Mouse (Mus musculus): ENCODE measurements at regions not wholly inside any gene's neighbourhood (a gene's known extent, or its start where the extent isn't known, plus 50 kb on each side); places are given as distances from the start of the nearest gene placed in this dataset.

- WGBS: 59% methylated on average over 9 of the region's 9 CpGs
- no peaks in the 10 kb centered on the region for H3K4me1 ChIP-seq (ENCODE audit: control insufficient read depth, insufficient read depth, low read length)
- no peak for DNase-seq
- no peak overlapping the region for H3K27ac ChIP-seq (ENCODE audit: insufficient read depth, low read length)
- H3K27me3 ChIP-seq (ENCODE audit: control insufficient read depth, insufficient read depth, low read length): no peaks in the 10 kb centered on the region
- TF ChIP-seq POLR2A (IDR thresholded peaks at IDR 0.05; ENCODE audit: borderline replicate concordance, insufficient read depth, low read length) (no peak), CTCF (IDR thresholded peaks at IDR 0.05; ENCODE audit: borderline replicate concordance, insufficient read depth, low read depth, low read length) (no peak)
- no peak overlapping the region for H3K4me3 ChIP-seq (replicated peaks; ENCODE audit: insufficient read depth, low read depth, low read length)
Measured at GRCm38 (mm10) chr13:63701199-63702175, 113.6 kb upstream of the Ercc6l2 start.

DNA sequence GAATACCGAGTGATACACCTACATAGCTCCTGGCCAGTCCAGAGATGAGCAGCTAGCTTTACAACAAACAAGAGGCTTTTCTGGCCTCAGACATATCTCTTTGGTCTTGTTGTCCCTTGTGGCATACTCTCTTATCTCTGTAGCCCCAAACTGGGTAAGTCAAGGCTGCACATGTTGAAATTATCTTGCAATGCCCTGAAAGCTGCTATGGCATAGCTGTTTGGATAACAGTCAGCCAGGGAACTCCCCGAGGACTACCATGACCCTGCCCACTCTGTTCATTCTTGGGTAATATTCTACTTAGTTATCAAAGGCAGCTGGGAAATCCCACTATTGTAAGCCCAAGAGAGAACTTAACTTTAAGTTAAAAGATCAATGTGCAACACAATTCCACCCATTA is 106.5 kb upstream of the Ercc6l2 start:
- 89% methylated on average over 2 of the region's 2 CpGs for WGBS
- H3K27me3 ChIP-seq (ENCODE audit: control insufficient read depth, insufficient read depth, low read length): no peaks in the 10 kb centered on the region
- H3K4me3 ChIP-seq (replicated peaks; ENCODE audit: insufficient read depth, low read depth, low read length): no peak overlapping the region
- H3K27ac ChIP-seq (ENCODE audit: insufficient read depth, low read length): no peak overlapping the region
- H3K4me1 ChIP-seq (ENCODE audit: control insufficient read depth, insufficient read depth, low read length): no peaks in the 10 kb centered on the region
- TF ChIP-seq CTCF (IDR thresholded peaks at IDR 0.05; ENCODE audit: borderline replicate concordance, insufficient read depth, low read depth, low read length) (no peak), POLR2A (IDR thresholded peaks at IDR 0.05; ENCODE audit: borderline replicate concordance, insufficient read depth, low read length) (no peak)
- DNase-seq: no peak

DNA sequence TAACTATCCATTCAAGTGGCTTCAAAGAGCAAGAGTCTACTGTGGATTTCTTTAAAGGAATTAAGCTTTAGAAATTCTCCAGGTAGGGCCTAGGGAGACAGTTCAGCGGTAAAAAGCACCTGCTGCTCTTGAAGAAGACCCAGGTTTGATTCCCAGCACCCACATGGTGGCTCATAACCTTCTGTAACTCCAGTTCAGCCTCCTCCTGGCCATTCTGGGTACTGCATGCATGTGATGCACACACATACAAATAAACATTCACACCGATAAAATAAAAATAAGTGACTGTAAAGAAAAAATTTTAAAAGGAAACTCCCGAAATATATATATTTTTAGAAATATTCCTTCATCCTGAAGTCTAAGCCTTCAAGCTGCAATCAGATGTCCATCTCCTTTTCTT is 101.9 kb upstream of the Ercc6l2 start:
- H3K27ac ChIP-seq (ENCODE audit: insufficient read depth, low read length): no peak overlapping the region
- H3K27me3 ChIP-seq (ENCODE audit: control insufficient read depth, insufficient read depth, low read length): no peaks in the 10 kb centered on the region
- DNase-seq: no peak
- TF ChIP-seq POLR2A (IDR thresholded peaks at IDR 0.05; ENCODE audit: borderline replicate concordance, insufficient read depth, low read length) (no peak), CTCF (IDR thresholded peaks at IDR 0.05; ENCODE audit: borderline replicate concordance, insufficient read depth, low read depth, low read length) (no peak)
- H3K4me3 ChIP-seq (replicated peaks; ENCODE audit: insufficient read depth, low read depth, low read length): no peak overlapping the region
- 94% methylated on average over 3 of the region's 3 CpGs for WGBS
- H3K4me1 ChIP-seq (ENCODE audit: control insufficient read depth, insufficient read depth, low read length): no peaks in the 10 kb centered on the region

DNA sequence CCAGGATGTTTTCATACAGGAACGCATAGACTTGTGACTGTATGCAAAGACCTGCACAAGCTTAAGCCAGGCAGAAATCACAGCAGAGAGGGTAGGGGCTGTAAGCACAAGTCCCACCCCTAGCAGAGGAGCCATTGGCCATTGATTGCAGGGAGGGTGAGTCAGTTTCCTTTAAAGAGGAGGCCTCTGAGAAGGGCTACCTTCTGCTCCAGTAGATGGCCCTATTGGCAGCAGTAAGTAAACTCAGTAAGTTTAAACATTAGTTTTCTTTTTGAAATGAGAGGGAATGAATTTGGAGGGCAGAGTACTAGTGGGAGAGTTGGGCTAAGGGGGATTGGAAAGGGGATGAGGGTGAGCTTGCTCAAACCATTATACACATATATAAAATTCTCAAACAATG is 98.5 kb upstream of the Ercc6l2 start:
- TF ChIP-seq POLR2A (IDR thresholded peaks at IDR 0.05; ENCODE audit: borderline replicate concordance, insufficient read depth, low read length) (no peak), CTCF (IDR thresholded peaks at IDR 0.05; ENCODE audit: borderline replicate concordance, insufficient read depth, low read depth, low read length) (no peak)
- DNase-seq: no peak
- H3K27ac ChIP-seq (ENCODE audit: insufficient read depth, low read length): no peak overlapping the region
- H3K4me3 ChIP-seq (replicated peaks; ENCODE audit: insufficient read depth, low read depth, low read length): no peak overlapping the region
- WGBS: 90% methylated on average over 1 of the region's 1 CpGs
- H3K4me1 ChIP-seq (ENCODE audit: control insufficient read depth, insufficient read depth, low read length): peaks cover 3% of the 10 kb centered on the region; the same call in 1 of the 2 replicates
- H3K27me3 ChIP-seq (ENCODE audit: control insufficient read depth, insufficient read depth, low read length): no peaks in the 10 kb centered on the region

DNA sequence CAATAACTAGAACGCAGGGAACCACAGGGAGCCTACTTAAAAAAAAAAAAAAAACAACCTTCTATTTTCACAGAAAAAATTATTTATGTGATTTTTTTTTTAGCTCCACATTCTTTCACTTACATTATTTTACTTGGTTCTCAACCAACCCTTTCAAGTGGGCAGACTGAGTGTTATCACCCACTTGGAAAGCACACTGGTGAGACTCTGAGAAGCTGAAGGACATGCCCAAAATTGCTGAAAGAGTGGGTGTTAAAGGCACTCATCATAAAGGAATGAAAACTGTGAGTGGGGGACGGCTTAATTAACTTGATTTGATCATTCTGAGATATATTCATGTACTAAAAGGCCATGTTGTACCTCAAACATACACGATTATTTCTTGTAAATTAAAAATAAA is 97.8 kb upstream of the Ercc6l2 start:
- TF ChIP-seq CTCF (IDR thresholded peaks at IDR 0.05; ENCODE audit: borderline replicate concordance, insufficient read depth, low read depth, low read length) (no peak), POLR2A (IDR thresholded peaks at IDR 0.05; ENCODE audit: borderline replicate concordance, insufficient read depth, low read length) (no peak)
- no peak for DNase-seq
- H3K4me3 ChIP-seq (replicated peaks; ENCODE audit: insufficient read depth, low read depth, low read length): no peak overlapping the region
- WGBS: 70% methylated on average over 3 of the region's 3 CpGs
- no peaks in the 10 kb centered on the region for H3K27me3 ChIP-seq (ENCODE audit: control insufficient read depth, insufficient read depth, low read length)
- H3K27ac ChIP-seq (ENCODE audit: insufficient read depth, low read length): no peak overlapping the region
- peaks cover 3% of the 10 kb centered on the region; the same call in 1 of the 2 replicates for H3K4me1 ChIP-seq (ENCODE audit: control insufficient read depth, insufficient read depth, low read length)

DNA sequence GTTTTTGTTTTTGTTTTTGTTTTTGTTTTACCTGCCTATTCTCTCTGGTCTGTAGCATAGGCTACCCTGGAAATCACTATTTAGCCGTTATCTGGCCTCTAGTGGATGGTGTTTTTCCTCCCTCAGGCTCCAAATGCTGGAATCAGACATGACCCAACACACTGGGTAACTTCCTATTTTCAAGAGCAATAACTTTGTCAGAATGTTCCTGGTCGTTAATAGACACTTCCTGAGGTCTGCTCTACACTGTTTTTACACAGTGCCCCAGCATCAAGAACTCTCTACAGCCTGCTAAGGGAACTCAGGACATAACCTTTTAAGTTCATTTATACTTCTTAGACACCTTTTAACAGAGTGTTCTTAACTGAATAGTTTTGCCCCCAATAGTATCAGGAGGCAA is 96.3 kb upstream of the Ercc6l2 start:
- peaks cover 3% of the 10 kb centered on the region; the same call in 1 of the 2 replicates for H3K4me1 ChIP-seq (ENCODE audit: control insufficient read depth, insufficient read depth, low read length)
- no peak overlapping the region for H3K4me3 ChIP-seq (replicated peaks; ENCODE audit: insufficient read depth, low read depth, low read length)
- no peaks in the 10 kb centered on the region for H3K27me3 ChIP-seq (ENCODE audit: control insufficient read depth, insufficient read depth, low read length)
- 85% methylated on average over 2 of the region's 2 CpGs for WGBS
- no peak overlapping the region for H3K27ac ChIP-seq (ENCODE audit: insufficient read depth, low read length)
- DNase-seq: no peak
- TF ChIP-seq CTCF (IDR thresholded peaks at IDR 0.05; ENCODE audit: borderline replicate concordance, insufficient read depth, low read depth, low read length) (no peak), POLR2A (IDR thresholded peaks at IDR 0.05; ENCODE audit: borderline replicate concordance, insufficient read depth, low read length) (no peak)

GRCm38 (mm10) chr13:63719351-63720207 is 95.5 kb upstream of the Ercc6l2 start:
- TF ChIP-seq POLR2A (IDR thresholded peaks at IDR 0.05; ENCODE audit: borderline replicate concordance, insufficient read depth, low read length): no peak
- TF ChIP-seq CTCF (IDR thresholded peaks at IDR 0.05; ENCODE audit: borderline replicate concordance, insufficient read depth, low read depth, low read length): no peak
- WGBS: 16% methylated on average over 8 of the region's 8 CpGs
- Histone ChIP-seq H3K4me1 (ENCODE audit: control insufficient read depth, insufficient read depth, low read length) (peaks cover 3% of the 10 kb centered on the region; the same call in 1 of the 2 replicates), H3K27ac (ENCODE audit: insufficient read depth, low read length) (no peak overlapping the region), H3K4me3 (replicated peaks; ENCODE audit: insufficient read depth, low read depth, low read length) (no peak overlapping the region), H3K27me3 (ENCODE audit: control insufficient read depth, insufficient read depth, low read length) (no peaks in the 10 kb centered on the region)
- DNase-seq: no peak
